Mouse (Mus musculus) limb, embryonic 12.5 days (tissue): Measurements from ENCODE around the gene Egr4. TPM values are rescaled to one million over a fixed set of nuclear protein-coding genes. Genes with fewer than 3 reads are reported as not detected.

Experiments used
- ATAC-seq: fragments of 200-750 bp; cut with Nextera tagmentation; 2 replicates; pipeline ENCODE4 v1.8.0; 2017; ENCODE audit warnings: low read depth, moderate TSS enrichment; ENCODE audit not compliant: insufficient number of reproducible peaks, insufficient read depth, low FRiP score, low TSS enrichment
- H3K27ac ChIP-seq: fragments of 300-500 bp; sonication (generic); 2 replicates; pipeline ENCODE4 v1.5.1; 2016; ENCODE audit warnings: mild to moderate bottlenecking, moderate library complexity
- H3K27me3 ChIP-seq: fragments of 300-500 bp; sonication (generic); 2 replicates; pipeline ENCODE4 v1.6.1; 2016; ENCODE audit warnings: mild to moderate bottlenecking, moderate library complexity
- H3K36me3 ChIP-seq: fragments of 300-500 bp; sonication (generic); 2 replicates; pipeline ENCODE4 v1.6.1; 2016; ENCODE audit warnings: mild to moderate bottlenecking, moderate library complexity
- H3K4me1 ChIP-seq: fragments of 300-500 bp; sonication (generic); replicated peaks from 2 replicates; pipeline ENCODE4 v1.6.1; 2016
- H3K4me2 ChIP-seq: fragments of 300-500 bp; sonication (generic); 2 replicates; pipeline ENCODE4 v1.6.1; 2016; ENCODE audit warnings: mild to moderate bottlenecking, moderate library complexity
- H3K4me3 ChIP-seq: fragments of 300-500 bp; sonication (generic); replicated peaks from 2 replicates; pipeline ENCODE4 v1.5.1; 2016; ENCODE audit warnings: mild to moderate bottlenecking
- H3K9ac ChIP-seq: fragments of 300-500 bp; sonication (generic); replicated peaks from 2 replicates; pipeline ENCODE4 v1.6.1; 2016; ENCODE audit warnings: mild to moderate bottlenecking, moderate library complexity
- H3K9me3 ChIP-seq: fragments of 300-500 bp; sonication (generic); 2 replicates; pipeline ENCODE4 v1.6.1; 2016; ENCODE audit warnings: mild to moderate bottlenecking, moderate library complexity
- WGBS: fragments of 180-500 bp; shearing (Covaris S2); methylation state at CpG from one replicate; pipeline ENCODE4 v1.1.7; 2016; 5-methylcytosine and 5-hydroxymethylcytosine counted together
- polyA plus RNA-seq: library from polyadenylated mRNA; unstranded; fragments of >200 nt; fragmentation: Nextera tagmentation; extraction: Ambion mirVana; gene quantifications from 2 replicates; pipeline ENCODE4 v1.2.1, GENCODE M21; 2016

Egr4 gene
- polyA plus RNA-seq, 1 experiment from 2014 or later, result not detected

DNA sequence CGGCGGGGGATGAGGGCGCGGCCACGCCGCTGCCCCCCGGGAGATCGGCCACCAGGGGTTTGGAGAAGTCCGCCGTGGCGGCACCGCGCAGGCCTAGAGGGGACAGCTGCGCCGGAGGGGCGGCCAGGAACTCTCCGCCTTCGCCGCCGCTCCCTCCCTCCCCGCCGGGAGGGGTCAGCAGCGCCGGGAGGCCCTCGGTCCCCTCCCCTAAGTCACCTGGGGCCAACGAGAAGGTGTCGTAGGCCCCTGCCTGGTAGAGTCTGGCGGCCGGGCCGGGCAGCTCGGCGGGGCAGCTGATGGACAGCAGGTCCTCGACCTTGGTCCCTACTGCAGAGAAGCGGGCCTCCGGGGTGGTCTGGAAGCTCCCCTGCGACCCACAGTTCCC lies 1.3 kb downstream of the Egr4 start:
- Histone ChIP-seq H3K9ac (no peak overlapping the region), H3K4me2 (peak overlapping the region; percentile 80), H3K4me1 (peaks cover 28% of the 10 kb centered on the region), H3K9me3 (0 out of 2 replicates have a peak, but pooled peaks cover 3% of the 10 kb centered on the region), H3K27ac (no peak overlapping the region), H3K4me3 (peak overlapping the region; percentile 46), H3K27me3 (peaks cover 96% of the 10 kb centered on the region), H3K36me3 (no peaks in the 10 kb centered on the region)
- WGBS, result under 1% methylated on average over 36 of the region's 36 CpGs
- ATAC-seq, result no peak

DNA sequence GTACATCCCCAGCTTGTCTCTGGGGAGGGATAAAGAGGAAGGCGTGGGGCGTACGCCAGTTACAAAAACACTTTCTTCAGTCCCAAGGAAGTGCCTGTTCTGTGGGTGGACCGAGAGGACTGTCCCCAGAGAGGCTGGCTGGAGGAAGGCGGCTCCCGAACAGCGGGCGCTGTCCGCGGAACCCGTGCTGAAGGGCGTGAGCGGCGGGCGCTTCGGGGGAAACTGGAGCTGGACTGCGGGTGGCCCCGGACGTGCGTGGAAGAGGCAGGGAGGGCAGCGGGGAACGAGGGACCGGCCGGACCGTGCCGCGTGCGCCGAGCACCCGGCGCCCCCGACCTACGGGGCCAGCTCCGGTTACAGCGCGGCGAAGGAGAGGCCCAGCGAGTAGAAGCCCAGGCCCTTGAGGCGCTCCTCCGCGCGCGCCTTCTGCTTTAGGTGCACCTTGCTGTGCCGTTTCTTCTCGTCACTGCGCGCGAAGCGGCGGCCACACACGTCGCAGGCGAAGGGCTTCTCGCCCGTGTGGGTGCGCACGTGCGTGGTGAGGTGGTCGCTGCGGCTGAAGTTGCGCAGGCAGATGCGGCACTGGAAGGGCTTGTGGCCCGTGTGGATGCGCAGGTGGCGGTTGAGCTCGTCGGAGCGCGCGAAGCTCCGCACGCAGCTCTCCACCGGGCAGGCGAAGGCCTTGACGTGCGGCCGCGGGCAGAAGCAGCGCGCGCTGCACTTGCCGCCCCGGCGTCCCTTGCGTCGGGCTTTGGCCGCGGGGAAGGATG lies 1.9 kb downstream of the Egr4 start:
- ATAC-seq, result no peak

DNA sequence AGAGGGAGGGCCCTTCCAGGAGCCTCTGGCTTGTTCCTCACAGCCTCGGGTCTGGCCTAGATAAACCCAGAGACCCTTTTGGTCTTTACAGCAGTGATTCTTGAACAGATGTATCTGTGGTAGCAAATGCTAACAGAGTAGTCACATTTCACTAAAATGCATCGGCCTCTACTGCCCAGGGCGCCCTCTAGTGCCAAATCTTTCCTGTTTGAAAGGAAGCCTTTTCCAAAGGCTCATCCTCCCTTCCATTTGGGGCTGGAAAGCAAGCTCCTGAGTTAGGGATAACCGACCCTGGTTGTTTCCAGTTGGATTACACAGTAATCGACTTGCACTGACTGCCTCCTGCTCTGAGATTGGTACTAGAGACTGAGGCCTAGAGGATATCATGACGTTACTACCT lies 2.9 kb downstream of the Egr4 start:
- 2% methylated on average over 6 of the region's 6 CpGs for WGBS
- ATAC-seq, result no peak
- no peaks in the 10 kb centered on the region for H3K36me3 ChIP-seq
- H3K27me3 ChIP-seq, result peaks cover 88% of the 10 kb centered on the region
- H3K4me2 ChIP-seq, result no peak overlapping the region
- peaks cover 28% of the 10 kb centered on the region for H3K4me1 ChIP-seq
- H3K9me3 ChIP-seq, result 0 out of 2 replicates have a peak, but pooled peaks cover 3% of the 10 kb centered on the region
- no peak overlapping the region for H3K27ac ChIP-seq
- no peak overlapping the region for H3K9ac ChIP-seq
- H3K4me3 ChIP-seq, result no peak overlapping the region

More for the DNA sequence above, 1.9 kb downstream of the Egr4 start:
- Histone ChIP-seq H3K9ac (no peak overlapping the region), H3K36me3 (no peaks in the 10 kb centered on the region), H3K27ac (no peak overlapping the region), H3K4me1 (peaks cover 28% of the 10 kb centered on the region), H3K27me3 (peaks cover 95% of the 10 kb centered on the region), H3K4me2 (peak overlapping the region; percentile 80), H3K9me3 (0 out of 2 replicates have a peak, but pooled peaks cover 3% of the 10 kb centered on the region), H3K4me3 (peak overlapping the region; percentile 46)
- WGBS, result under 1% methylated on average over 85 of the region's 88 CpGs

DNA sequence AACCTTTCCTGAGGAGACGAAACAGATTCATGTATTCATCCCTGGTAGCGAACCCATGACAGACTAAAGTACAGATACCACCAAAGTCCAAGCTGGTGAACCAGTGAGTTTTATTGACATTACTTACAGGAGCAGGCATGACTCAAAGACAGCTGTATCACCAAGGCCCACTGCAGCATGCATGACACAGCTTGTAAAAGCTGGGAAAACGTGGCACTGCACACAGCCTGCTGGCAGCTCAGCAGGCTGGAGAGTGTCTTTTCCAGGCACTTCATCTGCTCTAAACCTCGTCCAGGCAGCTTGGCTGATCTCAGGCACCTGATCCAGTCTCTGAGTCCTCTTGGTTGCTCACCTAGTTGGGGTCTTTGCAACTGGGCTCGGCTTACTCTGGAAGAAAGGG lies 4.8 kb downstream of the Egr4 start:
- H3K27ac ChIP-seq, result no peak overlapping the region
- no peak overlapping the region for H3K4me2 ChIP-seq
- H3K9ac ChIP-seq, result no peak overlapping the region
- H3K9me3 ChIP-seq, result no peaks in the 10 kb centered on the region
- H3K36me3 ChIP-seq, result no peaks in the 10 kb centered on the region
- peaks cover 89% of the 10 kb centered on the region for H3K27me3 ChIP-seq
- H3K4me3 ChIP-seq, result no peak overlapping the region
- ATAC-seq, result no peak
- 44% methylated on average over 5 of the region's 5 CpGs for WGBS
- peaks cover 25% of the 10 kb centered on the region for H3K4me1 ChIP-seq

DNA sequence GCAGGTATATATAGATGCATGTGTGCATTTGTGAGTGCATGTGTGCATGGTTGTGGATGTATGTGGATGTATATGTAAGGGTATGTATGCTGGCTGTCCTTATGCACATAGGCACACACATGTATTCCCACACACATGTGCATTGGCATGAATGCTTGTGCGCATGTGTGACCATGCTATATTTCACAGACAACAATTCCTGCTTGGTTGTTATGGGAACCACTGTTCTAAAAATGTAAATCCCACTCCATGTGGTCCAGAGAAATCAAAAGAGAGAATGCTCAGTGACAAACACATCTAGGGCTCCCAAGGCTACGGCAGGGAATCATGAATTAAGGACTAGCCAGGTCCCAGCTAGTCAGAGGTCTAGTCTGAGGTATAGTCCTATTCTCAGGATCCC lies 8.5 kb downstream of the Egr4 start:
- no peak overlapping the region for H3K27ac ChIP-seq
- H3K27me3 ChIP-seq, result peaks cover 80% of the 10 kb centered on the region
- no peak overlapping the region for H3K9ac ChIP-seq
- no peak for ATAC-seq
- H3K4me2 ChIP-seq, result no peak overlapping the region
- peaks cover 17% of the 10 kb centered on the region for H3K4me1 ChIP-seq
- no peaks in the 10 kb centered on the region for H3K36me3 ChIP-seq
- no peak overlapping the region for H3K4me3 ChIP-seq
- H3K9me3 ChIP-seq, result no peaks in the 10 kb centered on the region
- 77% methylated on average over 2 of the region's 2 CpGs for WGBS

DNA sequence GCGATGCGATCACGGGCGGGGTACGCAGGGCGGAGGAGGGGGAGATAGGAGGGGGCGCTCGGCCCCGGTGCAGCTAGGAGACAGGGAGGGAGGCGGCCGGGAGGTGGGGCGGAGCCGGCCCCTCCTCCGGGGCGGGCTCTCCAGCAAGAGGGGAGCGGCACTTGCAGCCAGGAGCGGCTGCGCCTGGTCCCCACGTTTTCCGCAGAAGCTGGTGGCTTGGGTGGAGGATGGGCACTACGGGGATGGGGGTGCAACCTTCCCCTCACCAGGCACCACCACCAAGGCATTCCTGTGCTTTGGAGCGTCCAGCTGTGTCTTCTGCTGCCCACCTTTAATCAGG lies 10.5 kb downstream of the Egr4 start, which contains the start of gene Fbxo41:
TSS of gene Fbxo41 (minus strand) at position 84 of the 340 bp plus-strand sequence.
- peaks cover 61% of the 10 kb centered on the region for H3K27me3 ChIP-seq

DNA sequence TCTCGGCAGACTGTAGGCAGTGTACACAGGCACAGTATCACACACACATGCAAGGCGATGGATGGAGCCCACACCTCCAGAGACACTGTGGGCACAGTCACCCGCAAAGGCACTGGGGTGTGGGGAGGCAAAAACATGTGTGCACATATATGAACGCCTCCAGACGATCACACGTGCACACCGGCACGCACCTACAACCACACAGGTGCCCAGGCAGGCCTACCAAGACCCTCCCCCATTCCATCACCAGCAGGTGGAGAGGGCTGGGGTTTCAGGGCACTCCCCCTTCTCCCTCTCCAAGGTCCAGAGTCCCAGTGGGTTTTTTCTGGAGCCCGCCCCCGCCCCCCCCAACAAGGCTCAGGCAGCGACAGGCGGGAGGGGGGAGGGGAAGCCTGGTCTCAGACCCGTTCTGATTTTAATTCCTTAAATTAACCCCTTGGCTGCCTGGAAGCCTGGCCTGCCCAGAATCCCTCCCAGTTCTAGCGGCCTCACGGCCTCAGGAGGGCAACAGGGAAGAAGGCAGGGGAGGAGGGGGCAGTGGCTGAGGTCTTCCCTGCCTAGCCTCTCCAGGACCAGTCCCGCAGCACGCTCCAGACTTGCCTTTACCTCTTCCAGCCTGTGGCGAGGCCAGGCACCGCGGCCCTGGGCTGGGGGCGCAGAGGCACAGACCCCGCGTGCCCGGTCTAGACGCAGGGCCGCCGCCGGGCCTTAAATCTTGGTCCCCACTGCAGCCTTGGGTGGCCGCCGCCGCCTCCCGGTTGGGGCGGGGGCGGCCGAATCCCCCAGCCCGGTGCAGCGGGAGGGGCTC lies 11.1 kb downstream of the Egr4 start:
- Histone ChIP-seq H3K4me3 (peak overlapping the region; percentile 74), H3K27ac (0 out of 2 replicates have a peak overlapping the region, but pooled peaks have one; percentile 50), H3K27me3 (peaks cover 60% of the 10 kb centered on the region), H3K4me1 (peaks cover 17% of the 10 kb centered on the region), H3K9me3 (no peaks in the 10 kb centered on the region), H3K4me2 (peak overlapping the region; percentile 94), H3K36me3 (no peaks in the 10 kb centered on the region), H3K9ac (peak overlapping the region; percentile 75)
- WGBS, result under 1% methylated on average over 35 of the region's 37 CpGs
- peak; percentile 72 for ATAC-seq

More for the DNA sequence above, 10.5 kb downstream of the Egr4 start, which contains the start of gene Fbxo41:
- Histone ChIP-seq H3K9me3 (no peaks in the 10 kb centered on the region), H3K36me3 (no peaks in the 10 kb centered on the region), H3K4me2 (peak within 1 kb of the TSS; percentile 94), H3K4me3 (peak within 1 kb of the TSS; percentile 74), H3K9ac (peak within 1 kb of the TSS; percentile 75), H3K4me1 (peaks cover 17% of the 10 kb centered on the region), H3K27ac (0 out of 2 replicates have a peak within 1 kb of the TSS, but pooled peaks have one; percentile 50)
- peak; percentile 64 for ATAC-seq
- WGBS, result under 1% methylated on average over 22 of the region's 22 CpGs

DNA sequence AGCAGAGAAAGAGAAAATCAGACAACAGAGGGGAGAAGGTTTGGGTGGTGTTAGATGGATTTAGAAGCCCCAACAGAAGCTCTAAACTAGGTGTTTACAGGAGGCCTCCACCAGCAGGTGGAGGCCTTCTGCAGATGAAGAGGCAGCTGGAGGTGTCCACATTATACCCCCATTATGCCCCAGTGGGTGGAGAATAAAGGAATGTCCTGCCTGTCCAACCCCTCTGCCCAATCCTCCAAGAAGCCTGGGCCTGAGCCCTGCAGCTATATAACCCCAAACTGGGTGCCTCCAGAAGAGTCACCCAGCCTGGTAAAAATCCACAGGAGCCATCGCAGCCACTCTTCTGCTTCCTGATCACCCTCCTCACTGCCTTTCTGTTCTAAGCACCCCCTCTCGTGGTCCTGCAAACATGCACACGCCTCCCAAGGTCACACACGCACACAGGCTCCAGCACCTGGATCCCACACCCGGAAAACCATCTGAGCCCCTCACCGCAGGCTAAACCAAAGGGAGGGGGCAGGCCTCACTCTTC lies 11.8 kb downstream of the Egr4 start:
- Histone ChIP-seq H3K4me1 (peaks cover 17% of the 10 kb centered on the region), H3K36me3 (no peaks in the 10 kb centered on the region), H3K4me2 (peak overlapping the region; percentile 94), H3K9ac (peak overlapping the region; percentile 75; the same call in 1 of the 2 replicates), H3K27me3 (peaks cover 58% of the 10 kb centered on the region), H3K27ac (0 out of 2 replicates have a peak overlapping the region, but pooled peaks have one; percentile 50), H3K9me3 (no peaks in the 10 kb centered on the region), H3K4me3 (peak overlapping the region; percentile 74)
- ATAC-seq, result no peak
- WGBS, result 9% methylated on average over 6 of the region's 6 CpGs

DNA sequence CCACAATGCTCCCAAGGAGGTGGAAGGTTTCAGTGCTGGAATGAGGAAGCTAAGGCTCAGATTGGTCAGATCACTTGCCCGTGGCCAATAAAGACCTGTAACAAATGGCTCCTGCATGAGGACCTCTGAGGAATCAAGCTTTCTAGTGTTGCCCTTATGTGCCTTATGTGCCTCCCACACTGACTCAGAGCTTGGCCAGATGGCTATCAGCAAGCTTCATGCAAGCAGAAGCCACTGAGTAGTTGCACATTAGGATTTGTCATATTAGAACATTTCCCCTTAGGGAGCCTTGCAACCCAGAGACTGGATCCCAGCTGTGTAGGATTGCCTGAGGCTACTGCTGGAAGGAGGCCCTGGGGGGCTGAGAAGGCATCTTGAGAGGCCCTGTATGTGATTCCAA lies 13.0 kb downstream of the Egr4 start:
- Histone ChIP-seq H3K36me3 (no peaks in the 10 kb centered on the region), H3K4me2 (no peak overlapping the region), H3K4me1 (peaks cover 17% of the 10 kb centered on the region), H3K9me3 (no peaks in the 10 kb centered on the region), H3K9ac (no peak overlapping the region), H3K27ac (no peak overlapping the region), H3K4me3 (no peak overlapping the region), H3K27me3 (peaks cover 54% of the 10 kb centered on the region)
- no peak for ATAC-seq
- WGBS, result 59% methylated on average over 1 of the region's 1 CpGs

DNA sequence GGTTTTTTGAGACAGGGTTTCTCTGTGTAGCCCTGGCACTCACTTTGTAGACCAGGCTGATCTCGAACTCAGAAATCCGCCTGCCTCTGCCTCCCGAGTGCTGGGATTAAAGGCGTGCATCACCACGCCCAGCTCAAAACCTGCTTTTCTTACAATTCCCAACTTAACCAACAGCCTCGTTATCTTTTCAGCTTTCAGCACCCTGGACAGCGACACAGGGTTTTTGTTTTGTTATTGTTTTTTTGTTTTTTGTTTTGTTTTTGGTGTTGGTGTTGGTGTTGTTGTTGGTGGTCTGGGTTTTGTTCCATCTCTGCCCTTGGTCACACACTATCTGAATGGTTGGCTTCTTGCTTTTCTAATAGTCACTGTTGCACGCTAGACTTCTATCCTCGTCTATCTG lies 15.2 kb downstream of the Egr4 start:
- Histone ChIP-seq H3K9me3 (no peaks in the 10 kb centered on the region), H3K9ac (no peak overlapping the region), H3K36me3 (no peaks in the 10 kb centered on the region), H3K4me1 (peaks cover 14% of the 10 kb centered on the region), H3K4me2 (no peak overlapping the region), H3K4me3 (no peak overlapping the region), H3K27me3 (peaks cover 36% of the 10 kb centered on the region), H3K27ac (no peak overlapping the region)
- 59% methylated on average over 9 of the region's 9 CpGs for whole genome bisulfite sequencing
- ATAC-seq, result no peak

DNA sequence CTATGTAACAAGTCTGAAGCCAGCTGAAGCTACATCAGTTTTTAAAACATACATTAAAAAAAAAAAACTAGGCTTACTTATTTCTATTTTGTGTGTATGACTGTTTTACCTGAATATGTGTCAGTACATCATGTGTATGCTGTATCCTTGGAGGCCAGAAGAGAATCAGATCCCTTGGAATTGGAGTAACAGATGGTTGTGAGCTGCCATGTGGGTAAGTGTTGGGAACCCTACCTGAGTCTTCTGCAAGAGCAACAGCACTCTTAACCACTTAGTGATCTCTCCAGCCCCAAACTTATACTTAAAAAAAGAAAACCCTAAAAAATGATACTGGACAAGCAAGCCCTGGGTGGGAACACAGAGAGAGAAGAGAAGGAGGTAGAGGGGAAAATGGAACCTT lies 16.4 kb downstream of the Egr4 start:
- peaks cover 10% of the 10 kb centered on the region for H3K4me1 ChIP-seq
- H3K9ac ChIP-seq, result no peak overlapping the region
- no peaks in the 10 kb centered on the region for H3K36me3 ChIP-seq
- no peaks in the 10 kb centered on the region for H3K9me3 ChIP-seq
- H3K4me2 ChIP-seq, result no peak overlapping the region
- no peak overlapping the region for H3K27ac ChIP-seq
- peaks cover 24% of the 10 kb centered on the region for H3K27me3 ChIP-seq
- no peak overlapping the region for H3K4me3 ChIP-seq
- ATAC-seq, result no peak
